ENCODE assay signal across 10 mouse cellular contexts in the genomic region with DNA sequence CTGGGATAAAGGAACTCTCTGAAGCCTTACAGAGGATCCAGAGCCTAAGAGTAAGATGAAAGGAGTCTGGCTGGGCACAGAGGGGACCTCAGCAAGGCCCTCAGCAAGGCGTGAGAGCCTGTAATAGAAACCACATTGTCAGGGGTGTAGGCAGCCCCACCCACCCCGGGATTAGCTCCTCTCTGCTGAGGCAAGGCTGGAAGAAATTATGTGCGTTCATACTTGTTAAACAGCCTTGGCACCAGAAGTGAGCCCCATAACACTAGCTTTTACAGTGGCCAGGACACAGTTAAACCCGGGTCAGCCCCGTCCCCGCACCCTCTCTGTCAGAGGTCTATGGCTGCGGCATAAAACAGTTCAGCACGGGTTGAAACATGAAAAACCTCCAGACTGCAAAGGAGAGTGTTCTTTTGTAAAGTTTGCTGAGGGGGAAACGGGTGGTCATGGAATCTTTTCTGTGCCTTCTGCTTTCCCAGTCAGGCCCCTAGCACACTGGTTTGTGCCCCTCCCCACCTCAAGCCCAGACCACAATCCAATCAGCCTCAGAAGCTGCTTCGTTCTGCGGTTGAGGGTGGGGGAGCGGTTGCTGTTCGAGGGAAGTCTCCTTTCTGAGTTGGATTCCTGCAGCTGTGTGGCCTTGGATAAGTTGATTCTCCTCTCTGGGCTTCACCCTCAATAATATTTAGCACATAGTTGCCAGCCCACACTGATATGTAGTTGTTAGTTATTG.
A peak's percentile ranks its signal among the peaks of the same experiment; 100 is the strongest.
DNase-seq lines count a peak whose midpoint lies in the region; ATAC-seq lines count a peak whose summit lies in the region.
"Had no signal": no experiment of that assay in that cellular context is flagged by ENCODE, and none has a peak within 500 bp of the region (broad histone marks: within the 10 kb centered on the region; RNA-seq: fewer than 3 reads in every experiment).

No protein-coding gene starts in this region.

- H3K4me3 ChIP-seq in hindbrain, embryonic 11.5 days (ENCODE audit: low read depth, low read length), result no peak overlapping the region
- H3K4me3 ChIP-seq in hindbrain, embryonic 14.5 days (replicated peaks; ENCODE audit: low read length), result no peak overlapping the region
- no peak overlapping the region for H3K4me3 ChIP-seq in embryonic facial prominence, embryonic 15.5 days (replicated peaks)
- H3K4me3 ChIP-seq in stomach, embryonic 14.5 days (ENCODE audit: low read depth, low read length), result no peak overlapping the region

- no peaks in the 10 kb centered on the region for H3K9me3 ChIP-seq in hindbrain, embryonic 11.5 days (ENCODE audit: control insufficient read depth, low read length)
- H3K9me3 ChIP-seq in hindbrain, embryonic 14.5 days (ENCODE audit: control insufficient read depth, low read length), result no peaks in the 10 kb centered on the region
- H3K9me3 ChIP-seq in embryonic facial prominence, embryonic 15.5 days (replicated peaks), result no peaks in the 10 kb centered on the region
- H3K9me3 ChIP-seq in stomach, embryonic 14.5 days (ENCODE audit: control insufficient read depth, low read depth, low read length), result no peaks in the 10 kb centered on the region

- WGBS in hindbrain, embryonic 11.5 days, result 8% methylated on average over 13 of the region's 13 CpGs
- 16% methylated on average over 13 of the region's 13 CpGs for WGBS in hindbrain, embryonic 14.5 days
- 3% methylated on average over 13 of the region's 13 CpGs for WGBS in embryonic facial prominence, embryonic 15.5 days
- 20% methylated on average over 13 of the region's 13 CpGs for WGBS in stomach, embryonic 14.5 days

- peaks cover 17% of the 10 kb centered on the region for H3K4me1 ChIP-seq in hindbrain, embryonic 11.5 days (replicated peaks; ENCODE audit: control insufficient read depth, insufficient read depth, low read length)
- peaks cover 9% of the 10 kb centered on the region for H3K4me1 ChIP-seq in hindbrain, embryonic 14.5 days (replicated peaks; ENCODE audit: control insufficient read depth, insufficient read depth, low read length)
- peaks cover 68% of the 10 kb centered on the region for H3K4me1 ChIP-seq in embryonic facial prominence, embryonic 15.5 days
- peaks cover 34% of the 10 kb centered on the region for H3K4me1 ChIP-seq in stomach, embryonic 14.5 days (ENCODE audit: control insufficient read depth, insufficient read depth, low read length)

- no peaks in the 10 kb centered on the region for H3K27me3 ChIP-seq in hindbrain, embryonic 11.5 days (ENCODE audit: control insufficient read depth, insufficient read depth, low read length)
- no peaks in the 10 kb centered on the region for H3K27me3 ChIP-seq in hindbrain, embryonic 14.5 days (ENCODE audit: control insufficient read depth, insufficient read depth, low read length)
- H3K27me3 ChIP-seq in embryonic facial prominence, embryonic 15.5 days, result no peaks in the 10 kb centered on the region
- H3K27me3 ChIP-seq in stomach, embryonic 14.5 days (ENCODE audit: control insufficient read depth, insufficient read depth, low read length), result no peaks in the 10 kb centered on the region

- no peak overlapping the region for H3K27ac ChIP-seq in hindbrain, embryonic 11.5 days (ENCODE audit: low read depth, low read length)
- H3K27ac ChIP-seq in hindbrain, embryonic 14.5 days, result no peak overlapping the region
- peak overlapping the region; percentile 82 for H3K27ac ChIP-seq in embryonic facial prominence, embryonic 15.5 days (replicated peaks)
- H3K27ac ChIP-seq in stomach, embryonic 14.5 days (ENCODE audit: low read length), result peak overlapping the region; percentile 61; the same call in 1 of the 2 replicates

- no peaks in the 10 kb centered on the region for H3K36me3 ChIP-seq in hindbrain, embryonic 11.5 days (ENCODE audit: control insufficient read depth, insufficient read depth, low read length)
- H3K36me3 ChIP-seq in hindbrain, embryonic 14.5 days (replicated peaks; ENCODE audit: control insufficient read depth, insufficient read depth), result no peaks in the 10 kb centered on the region
- no peaks in the 10 kb centered on the region for H3K36me3 ChIP-seq in embryonic facial prominence, embryonic 15.5 days
- H3K36me3 ChIP-seq in stomach, embryonic 14.5 days (ENCODE audit: control insufficient read depth, insufficient read depth, low read length), result no peaks in the 10 kb centered on the region

- no peak overlapping the region for H3K4me2 ChIP-seq in hindbrain, embryonic 11.5 days (replicated peaks; ENCODE audit: low read depth, low read length)
- H3K4me2 ChIP-seq in hindbrain, embryonic 14.5 days (replicated peaks), result no peak overlapping the region
- peak overlapping the region; percentile 36 for H3K4me2 ChIP-seq in embryonic facial prominence, embryonic 15.5 days (replicated peaks)
- no peak overlapping the region for H3K4me2 ChIP-seq in stomach, embryonic 14.5 days (replicated peaks; ENCODE audit: low read depth, low read length)

- H3K9ac ChIP-seq in hindbrain, embryonic 11.5 days (ENCODE audit: low read depth, low read length), result no peak overlapping the region
- H3K9ac ChIP-seq in hindbrain, embryonic 14.5 days, result no peak overlapping the region
- H3K9ac ChIP-seq in embryonic facial prominence, embryonic 15.5 days, result no peak overlapping the region
- H3K9ac ChIP-seq in stomach, embryonic 14.5 days (replicated peaks; ENCODE audit: low read depth, low read length), result no peak overlapping the region

- no peak for ATAC-seq in hindbrain, embryonic 11.5 days (ENCODE audit: low FRiP score)
- no peak for ATAC-seq in hindbrain, embryonic 14.5 days (ENCODE audit: low FRiP score)
- peak; percentile 85 for ATAC-seq in embryonic facial prominence, embryonic 15.5 days (ENCODE audit: insufficient number of reproducible peaks, low FRiP score, low TSS enrichment, low read depth)
- ATAC-seq in stomach, embryonic 14.5 days (ENCODE audit: insufficient number of reproducible peaks, insufficient read depth, low FRiP score, low read depth), result peak; percentile 8; the same call in 1 of the 2 replicates
- ATAC-seq: inflammation-experienced regulatory T-cells, adult 6 months had no signal

- peak; percentile 38 for DNase-seq in hindbrain, embryonic 11.5 days (ENCODE audit: low spot score)
- DNase-seq in hindbrain, embryonic 14.5 days (ENCODE audit: low spot score), result no peak
- DNase-seq in ovary, adult 18-20 months (ENCODE audit: low spot score), result peak; percentile 47
- no peak for DNase-seq in ovary, postnatal 14 days (ENCODE audit: low spot score)
- no peak for DNase-seq in cerebellum, postnatal 25 days
- DNase-seq in right cerebral cortex, postnatal 25 days, result no peak
- DNase-seq: right cerebral cortex, postnatal 14 days had no signal

Comparison
In these comparisons a context has a peak if more than half of its experiments do, and no peak if none do; other contexts are left out.
1. DNase-seq: peak in hindbrain, embryonic 11.5 days (single experiment) and ovary, adult 18-20 months (single experiment); none in hindbrain, embryonic 14.5 days (single experiment), ovary, postnatal 14 days (single experiment), cerebellum, postnatal 25 days (0 of 2) and right cerebral cortex, postnatal 25 days (single experiment).
2. ATAC-seq: peak in embryonic facial prominence, embryonic 15.5 days (single experiment) and stomach, embryonic 14.5 days (single experiment); none in hindbrain, embryonic 11.5 days (single experiment) and hindbrain, embryonic 14.5 days (single experiment).
3. H3K27ac ChIP-seq: peak in embryonic facial prominence, embryonic 15.5 days (single experiment) and stomach, embryonic 14.5 days (single experiment); none in hindbrain, embryonic 11.5 days (single experiment) and hindbrain, embryonic 14.5 days (single experiment).